Mouse (Mus musculus): ENCODE data around the gene Sgms2.

Sgms2 gene

DNA sequence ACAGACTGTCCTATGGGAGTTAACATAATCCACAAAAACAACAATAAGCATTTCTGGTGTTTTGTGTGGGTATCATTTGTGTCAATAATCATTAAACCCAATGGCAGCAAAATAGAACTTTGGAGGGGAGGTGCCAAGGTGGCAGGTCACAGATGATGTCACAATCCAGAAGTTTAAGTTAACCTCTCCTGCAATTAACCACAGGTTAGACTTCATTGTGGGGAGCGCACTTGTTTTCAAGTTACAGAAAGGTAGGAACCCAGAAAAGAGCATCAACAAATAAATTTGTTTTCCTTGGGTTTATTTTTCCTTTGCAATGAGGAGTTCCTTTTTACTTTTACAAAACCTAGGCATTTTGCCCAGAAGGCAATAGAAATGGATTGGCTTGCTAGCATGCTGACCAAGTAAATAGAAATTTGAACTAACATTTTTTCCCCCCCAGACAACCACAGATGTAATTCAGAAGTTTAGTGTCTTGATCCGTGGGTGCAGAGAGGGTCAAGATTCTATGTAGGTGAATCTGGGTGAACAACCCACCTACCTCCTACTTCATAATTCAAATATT is at the start of gene Sgms2:
Gene Sgms2, minus strand, starts transcription at position 51 of the 565 bp plus-strand sequence.
- DNase-seq: no peak

DNA sequence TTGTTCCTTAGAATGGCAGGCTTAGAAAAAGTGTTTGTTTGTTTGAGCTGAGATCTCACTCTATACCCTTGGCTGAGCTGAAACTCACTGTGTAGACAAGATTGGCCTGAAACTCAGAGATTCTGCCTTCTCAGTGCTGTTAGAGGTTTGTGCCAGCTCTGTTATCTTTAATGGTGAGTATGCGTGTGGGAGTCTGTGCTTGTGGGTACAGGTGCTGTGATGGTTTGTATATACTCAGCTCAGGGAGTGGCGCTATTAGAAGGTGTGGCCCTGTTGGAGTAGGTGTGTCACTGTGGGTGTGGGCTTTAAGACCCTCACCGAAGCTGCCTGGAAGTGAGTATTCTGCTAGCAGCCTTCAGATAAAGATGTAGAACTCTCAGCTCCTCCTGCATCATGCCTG is 34.0 kb upstream of the Sgms2 start:
- no peak for DNase-seq

- peak; percentile 46 for DNase-seq
Observed at GRCm38 (mm10) chr3:131524779-131525178, 33.6 kb upstream of the Sgms2 start.

DNA sequence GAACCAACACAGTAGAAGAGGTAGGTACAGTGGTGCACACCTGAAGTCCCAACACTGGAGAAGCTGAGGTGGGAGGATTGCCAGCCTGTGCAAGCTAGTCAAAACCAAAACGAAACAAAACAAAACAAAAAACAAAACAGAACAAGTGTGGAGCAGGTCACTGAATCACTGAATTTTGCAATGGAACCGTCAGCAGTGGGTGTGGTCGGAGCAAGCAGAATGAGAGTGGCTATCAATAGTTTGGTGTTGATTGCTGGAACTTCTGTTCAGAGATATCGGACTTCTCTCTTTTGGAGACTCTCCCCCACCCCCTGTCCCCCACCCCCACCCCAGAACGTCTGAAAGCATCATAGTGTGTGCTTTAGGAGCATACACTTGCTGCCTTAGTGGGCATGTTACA is 33.0 kb upstream of the Sgms2 start:
- no peak for DNase-seq

DNA sequence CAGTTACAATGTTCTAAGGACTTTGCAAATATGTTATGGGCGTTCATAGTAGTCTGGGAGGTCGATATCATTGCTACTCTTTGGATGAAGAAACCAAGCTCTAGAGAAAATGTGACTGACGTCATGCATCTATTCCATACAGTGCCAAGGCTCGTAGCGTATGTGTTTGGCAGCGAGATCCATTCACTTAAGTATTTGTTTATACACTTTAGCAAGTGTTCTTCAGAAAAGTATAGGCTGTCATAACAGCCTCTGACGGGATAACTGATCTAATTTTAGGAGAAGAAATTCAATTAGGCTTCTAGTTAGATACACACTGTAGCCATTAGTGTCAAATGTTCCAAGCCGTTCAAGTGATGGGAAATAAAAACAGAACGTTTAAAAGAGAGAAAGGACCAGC is 32.5 kb upstream of the Sgms2 start:
- DNase-seq: no peak

- no peak for DNase-seq
Observed at GRCm38 (mm10) chr3:131522243-131522642, 31.0 kb upstream of the Sgms2 start.

DNA sequence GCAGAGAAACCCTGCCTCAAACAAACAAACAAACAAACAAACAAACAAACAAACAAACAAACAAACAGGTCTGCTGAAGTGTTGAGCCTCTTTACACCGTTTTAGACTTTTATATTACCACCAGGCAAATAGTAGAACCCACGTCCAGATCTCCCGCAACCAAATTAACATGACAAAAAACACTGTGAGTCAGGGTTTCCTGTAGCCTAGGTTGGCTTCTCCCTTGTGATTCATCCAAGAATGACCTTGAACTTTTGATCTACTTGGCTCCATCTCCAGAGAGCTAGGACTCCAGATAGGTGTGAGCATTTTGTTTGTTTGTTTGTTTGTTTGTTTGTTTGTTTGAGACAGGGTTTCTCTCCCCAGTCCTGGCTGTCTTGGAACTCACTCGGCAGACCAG is 30.0 kb upstream of the Sgms2 start:
- no peak for DNase-seq

DNA sequence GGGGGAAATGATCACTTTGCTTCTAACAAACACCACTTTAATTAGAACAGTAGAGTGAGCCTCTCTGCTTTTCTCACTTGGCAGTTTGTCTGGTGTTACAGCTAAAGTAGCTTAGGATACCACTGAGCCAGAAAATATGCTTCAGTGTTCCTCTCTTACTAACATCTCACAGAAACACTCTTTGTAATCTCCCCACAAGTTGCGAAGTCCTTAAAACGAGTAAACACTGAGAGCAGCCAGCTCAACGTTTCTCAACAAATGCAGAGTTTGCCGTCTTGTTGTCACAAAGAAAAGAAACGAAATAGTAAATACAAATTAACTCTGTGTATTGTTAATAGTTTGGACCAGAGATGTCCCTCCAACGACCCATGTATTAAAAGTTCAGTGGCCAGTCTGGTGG is 26.5 kb upstream of the Sgms2 start:
- no peak for DNase-seq

DNA sequence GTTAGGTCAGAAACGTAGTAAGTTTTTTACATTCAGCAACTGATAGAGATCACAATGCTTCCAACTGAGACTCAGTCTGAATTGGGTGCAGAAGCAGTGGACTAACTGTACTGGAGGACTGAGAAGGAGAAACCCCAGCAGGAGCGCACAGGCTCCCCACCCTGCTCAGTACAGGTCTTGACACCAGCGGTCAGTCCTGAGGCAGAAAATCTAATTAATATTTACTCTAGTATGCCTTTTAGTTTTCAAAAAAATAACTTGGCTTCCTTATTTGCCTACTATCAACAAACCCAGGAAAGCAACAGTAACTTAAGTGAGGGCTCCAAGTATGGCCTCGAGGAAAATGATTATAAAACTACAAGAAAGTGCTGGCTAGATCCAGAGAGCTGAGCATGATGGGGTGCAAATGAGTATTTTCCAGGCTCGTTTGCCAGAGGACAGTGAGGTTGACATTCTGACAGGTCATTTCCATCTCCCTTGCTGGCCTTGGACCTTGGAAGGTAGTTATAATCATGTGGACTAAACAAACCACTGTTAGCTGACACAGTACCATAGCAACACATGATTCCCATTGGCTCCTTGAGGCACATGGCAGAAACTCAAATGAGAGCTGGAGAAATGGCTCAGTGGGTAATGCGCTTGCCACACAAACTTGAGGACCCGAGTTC is 25.3 kb upstream of the Sgms2 start:
- no peak for DNase-seq

DNA sequence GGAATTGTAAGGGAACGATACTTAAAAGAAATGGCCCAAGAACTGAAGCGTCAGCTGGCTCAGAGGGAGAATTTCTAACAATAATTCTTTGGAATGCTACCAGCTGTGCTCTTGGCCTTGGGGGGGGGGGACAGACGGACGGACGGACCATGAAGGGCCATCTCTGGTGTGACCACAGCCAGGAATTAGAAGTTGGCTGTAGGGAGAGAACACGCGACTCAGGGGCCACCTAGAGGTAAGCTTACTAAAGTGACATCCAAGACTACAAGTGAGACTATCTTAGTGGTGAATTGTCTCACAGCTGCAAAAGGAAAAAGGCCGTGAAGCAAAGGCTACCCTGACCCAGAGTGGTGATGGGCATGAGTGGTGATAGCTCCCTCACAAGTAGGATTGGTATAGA is 20.4 kb upstream of the Sgms2 start:
- DNase-seq: no peak

GRCm38 (mm10) chr3:131508024-131508423 is 16.8 kb upstream of the Sgms2 start:
- DNase-seq: no peak

- DNase-seq: no peak
Observed at GRCm38 (mm10) chr3:131504595-131505223, 13.5 kb upstream of the Sgms2 start.

- no peak for DNase-seq
Observed at GRCm38 (mm10) chr3:131501677-131502370, 10.6 kb upstream of the Sgms2 start.

DNA sequence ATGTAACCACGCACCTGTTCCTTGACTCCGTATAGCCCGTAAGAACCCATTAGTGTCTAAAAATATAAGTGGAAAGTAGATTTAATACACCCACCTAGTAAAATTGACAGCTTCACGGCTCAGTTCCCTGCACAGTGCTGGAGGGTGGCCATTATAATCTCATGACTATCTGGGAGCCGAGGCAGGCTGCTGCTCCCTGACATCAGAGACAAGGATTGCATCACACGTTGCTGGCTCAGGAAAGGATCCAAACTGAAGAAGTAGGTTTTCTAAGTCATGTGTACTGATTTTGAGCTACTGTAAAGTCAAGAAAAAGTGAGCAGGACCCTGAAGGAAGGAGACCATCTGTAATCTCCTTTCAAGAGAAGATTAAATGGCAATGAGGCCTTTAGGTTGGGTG is 8.4 kb upstream of the Sgms2 start:
- no peak for DNase-seq

- DNase-seq: no peak
Observed at GRCm38 (mm10) chr3:131496506-131497122, 5.4 kb upstream of the Sgms2 start.

GRCm38 (mm10) chr3:131495076-131495475 is 3.9 kb upstream of the Sgms2 start:
- no peak for DNase-seq

DNA sequence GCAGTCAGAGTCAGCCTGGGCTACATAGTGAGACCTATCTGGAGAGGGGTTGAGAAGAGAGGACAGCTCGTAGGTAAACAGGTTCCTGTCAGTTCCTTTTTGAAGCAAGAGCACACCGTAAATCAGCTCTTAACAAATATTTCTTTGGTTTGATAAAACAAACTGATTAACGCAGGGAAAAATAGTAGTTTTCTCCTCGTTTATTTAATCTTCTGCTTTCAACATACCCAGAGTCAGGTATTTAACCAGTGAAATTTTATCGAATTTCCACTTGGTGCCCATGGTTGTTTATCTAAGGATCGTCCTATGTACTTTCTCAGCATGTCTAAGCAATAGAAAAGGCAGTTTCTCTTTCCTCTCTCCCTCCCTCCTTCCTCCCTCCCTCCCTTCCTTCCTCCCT is 2.0 kb upstream of the Sgms2 start:
- DNase-seq: no peak

- DNase-seq: no peak
Observed at GRCm38 (mm10) chr3:131491980-131492379, 769 bp upstream of the Sgms2 start.

- DNase-seq: peak; percentile 71 to 72
Observed at GRCm38 (mm10) chr3:131490143-131490908, 885 bp downstream of the Sgms2 start.

GRCm38 (mm10) chr3:131489657-131490142 is 1.5 kb downstream of the Sgms2 start:
- DNase-seq: peak; percentile 63 to 68

DNA sequence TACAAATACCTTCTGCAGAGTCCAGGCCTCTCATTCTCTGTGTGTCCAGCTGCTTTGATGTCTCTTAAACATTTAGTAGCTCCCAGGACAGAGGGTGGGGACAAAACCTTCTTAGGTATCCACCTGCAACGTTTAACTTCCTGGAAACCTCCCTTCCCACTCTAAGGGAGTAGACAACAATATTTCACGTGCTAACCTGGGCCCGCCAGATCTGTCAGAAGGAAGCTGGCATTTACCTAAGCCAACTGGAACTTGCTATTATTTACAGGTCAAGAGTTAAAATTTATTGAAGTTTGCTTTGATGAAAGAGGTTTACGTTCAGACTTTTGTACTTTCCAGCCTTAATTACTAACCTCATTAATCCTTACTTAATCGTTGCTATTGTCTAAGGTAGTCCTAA is 2.2 kb downstream of the Sgms2 start:
- no peak for DNase-seq

DNA sequence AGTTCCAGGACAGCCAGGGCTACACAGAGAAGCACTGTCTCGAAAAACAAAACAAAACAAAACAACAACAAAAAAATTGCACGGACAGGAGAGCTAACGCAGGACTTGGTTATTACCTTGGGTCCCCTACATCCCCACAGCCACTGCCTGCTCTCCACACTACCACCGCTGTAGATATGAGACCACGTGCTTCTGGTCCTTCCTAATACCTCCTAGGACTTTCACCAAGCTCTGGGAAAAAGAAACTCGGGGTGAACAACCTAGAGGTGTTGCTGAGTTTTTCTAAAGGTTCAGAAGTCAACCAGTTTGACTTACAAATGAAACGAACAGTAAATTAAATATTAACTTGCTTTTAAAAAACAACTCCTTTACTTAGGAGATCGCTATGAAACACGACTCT is 2.8 kb downstream of the Sgms2 start:
- DNase-seq: no peak

Data from cerebellum, postnatal 36 days (tissue).